8 mouse cellular contexts compared by ENCODE assay signal in genomic region chr8:78063529-78063928, GRCm38 (mm10).
A peak's percentile ranks its signal among the peaks of the same experiment; 100 is the strongest.
DNase-seq lines count a peak whose midpoint lies in the region; ATAC-seq and TF ChIP-seq lines count a peak whose summit lies in the region.

No protein-coding gene starts in this region.

- 4% methylated on average over 13 of the region's 13 CpGs for WGBS in lung, embryonic 16.5 days

- no peaks in the 10 kb centered on the region for H3K27me3 ChIP-seq in CH12.LX (replicated peaks)
- H3K27me3 ChIP-seq in lung, embryonic 16.5 days (ENCODE audit: control insufficient read depth, insufficient read depth, low read depth, low read length): no peaks in the 10 kb centered on the region; the same call in 1 of the 2 replicates

- H3K36me3 ChIP-seq in CH12.LX (replicated peaks in 1 of 2; ENCODE audit: control insufficient read depth in 1 of 2, insufficient read depth in 1 of 2, low read length in 1 of 2): no peaks in the 10 kb centered on the region
- no peaks in the 10 kb centered on the region for H3K36me3 ChIP-seq in lung, embryonic 16.5 days (ENCODE audit: control insufficient read depth, insufficient read depth, low read length)

- no peak overlapping the region for H3K27ac ChIP-seq in CH12.LX (ENCODE audit: insufficient read depth, low read depth)
- no peak overlapping the region for H3K27ac ChIP-seq in embryonic fibroblast, embryonic 13.5 days (ENCODE audit: insufficient read depth, low read length)
- no peak overlapping the region for H3K27ac ChIP-seq in lung, embryonic 16.5 days (ENCODE audit: low read length)

- dilution Hi-C loops in CH12.LX (cut with MboI; ENCODE audit: extremely low pct_ligation_motif_present, extremely low pct_unique_long_range_greater_than_20kb, low sequenced_read_pairs): no loop called here

- in situ Hi-C loops in CH12.LX (cut with MboI; ENCODE audit: low pct_ligation_motif_present, low pct_unique_long_range_greater_than_20kb, low sequenced_read_pairs): loop anchor here (10.0 to 25.0 kb wide), 2 partner anchors 61 to 149 kb away; partner anchors contain the start of gene Ttc29

- H3K4me1 ChIP-seq in CH12.LX (ENCODE audit: control insufficient read depth in 1 of 2, insufficient read depth in 2 of 2): no peaks in the 10 kb centered on the region
- H3K4me1 ChIP-seq in embryonic fibroblast, embryonic 13.5 days (ENCODE audit: control insufficient read depth, insufficient read depth, low read length): no peaks in the 10 kb centered on the region
- peaks cover 3% of the 10 kb centered on the region; the same call in 1 of the 2 replicates for H3K4me1 ChIP-seq in lung, embryonic 16.5 days (replicated peaks; ENCODE audit: control insufficient read depth, insufficient read depth, low read length)

- no peak overlapping the region for H3K9ac ChIP-seq in CH12.LX (ENCODE audit: insufficient read depth, low read depth)
- peak overlapping the region; percentile 2; the same call in 1 of the 2 replicates for H3K9ac ChIP-seq in lung, embryonic 16.5 days (ENCODE audit: low read length)

- H3K79me2 ChIP-seq in CH12.LX (replicated peaks; ENCODE audit: control insufficient read depth, extremely low read depth, insufficient read depth, poor library complexity, severe bottlenecking): no peaks in the 10 kb centered on the region

- H3K4me2 ChIP-seq in CH12.LX (ENCODE audit: insufficient read depth, low read depth, poor library complexity, severe bottlenecking): peak overlapping the region; percentile 82
- peak overlapping the region; percentile 65 for H3K4me2 ChIP-seq in lung, embryonic 16.5 days (ENCODE audit: low read depth, low read length)

- ATAC-seq in hematopoietic stem cell, adult 5-6 weeks (replicated peaks in 1 of 2; ENCODE audit: insufficient read depth in 1 of 2, low FRiP score in 2 of 2, low TSS enrichment in 1 of 2, low read depth in 1 of 2, poor library complexity in 2 of 2, severe bottlenecking in 2 of 2): peak; percentile 67 to 69; a peak in 3 of 4 replicates
- peak; percentile 76; the same call in 1 of the 2 replicates for ATAC-seq in lung, embryonic 16.5 days (ENCODE audit: low read depth)

- TF ChIP-seq RAD21 in CH12.LX (IDR thresholded peaks at IDR 0.05; ENCODE audit: low read depth, low read length): peak; percentile 65

- no peaks in the 10 kb centered on the region for H3K9me3 ChIP-seq in CH12.LX (replicated peaks; ENCODE audit: low read length)
- no peaks in the 10 kb centered on the region for H3K9me3 ChIP-seq in lung, embryonic 16.5 days (ENCODE audit: control insufficient read depth, low read length)

- no peak for DNase-seq in CH12.LX (ENCODE audit: extremely low read depth)
- DNase-seq in adrenal gland, postnatal 25 days: peak; percentile 43
- peak; percentile 43 to 48 for DNase-seq in layer of hippocampus, postnatal 36 days
- DNase-seq in right cerebral cortex, postnatal 10 days (ENCODE audit: low spot score in 2 of 2): peak; percentile 76 to 78
- DNase-seq in natural killer cell, adult 2 months (ENCODE audit: low spot score in 2 of 2): no peak

- peak in 1 of 2 experiments; percentile 76; a peak in 2 of 4 replicates for TF ChIP-seq CTCF in CH12.LX (conservative IDR thresholded peaks at IDR 0.05 in 1 of 2, IDR thresholded peaks at IDR 0.05 in 1 of 2; ENCODE audit: low read depth in 2 of 2, low read length in 2 of 2)
- TF ChIP-seq CTCF in embryonic fibroblast, embryonic 13.5 days (IDR thresholded peaks at IDR 0.05; ENCODE audit: borderline replicate concordance, insufficient read depth, low read length): peak; percentile 57; the same call in 1 of the 2 replicates

- no peak for TF ChIP-seq POLR2A in CH12.LX (IDR thresholded peaks at IDR 0.05; ENCODE audit: low read depth, low read length)
- TF ChIP-seq POLR2A in embryonic fibroblast, embryonic 13.5 days (IDR thresholded peaks at IDR 0.05; ENCODE audit: low read depth, low read length): no peak

- TF ChIP-seq EP300 in CH12.LX (IDR thresholded peaks at IDR 0.05; ENCODE audit: low read length): no peak

- H3K4me3 ChIP-seq in CH12.LX (replicated peaks in 1 of 3; ENCODE audit: low read depth in 2 of 3, low read length in 2 of 3, poor library complexity in 1 of 3): no peak overlapping the region
- H3K4me3 ChIP-seq in embryonic fibroblast, embryonic 13.5 days (ENCODE audit: insufficient read depth, low read length): no peak overlapping the region
- peak overlapping the region; percentile 37 for H3K4me3 ChIP-seq in lung, embryonic 16.5 days (ENCODE audit: low read length)

TF ChIP-seq in CH12.LX, 34 proteins besides CTCF, POLR2A, EP300 and RAD21:
- TF ChIP-seq BHLHE40 (IDR thresholded peaks at IDR 0.05; ENCODE audit: low read depth, low read length) (peak; percentile 28; the same call in 1 of the 2 replicates), E2F4 (IDR thresholded peaks at IDR 0.05; ENCODE audit: insufficient replicate concordance, low read depth, low read length) (no peak), ZC3H11A (IDR thresholded peaks at IDR 0.05; ENCODE audit: low read depth, low read length) (peak; percentile 47), SMC3 (IDR thresholded peaks at IDR 0.05; ENCODE audit: low read depth, low read length) (peak; percentile 83), USF2 (conservative IDR thresholded peaks at IDR 0.05; ENCODE audit: low read depth, low read length) (no peak), HCFC1 (IDR thresholded peaks at IDR 0.05; ENCODE audit: low read depth, low read length) (no peak)

Comparison
In these comparisons a context has a peak if more than half of its experiments do, and no peak if none do; other contexts are left out.
1. DNase-seq: peak in adrenal gland, postnatal 25 days (single experiment), layer of hippocampus, postnatal 36 days (2 of 2) and right cerebral cortex, postnatal 10 days (2 of 2); none in CH12.LX (single experiment) and natural killer cell, adult 2 months (0 of 2).